Mouse (Mus musculus) adrenal gland, adult 2 months (tissue): ENCODE data around the gene Sec14l1. TPM values are rescaled to one million over a fixed set of nuclear protein-coding genes. Genes with fewer than 3 reads are reported as not detected.

ENCODE experiments used
- DNase-seq: peaks from one replicate; pipeline ENCODE4 v3.0.0; 2021
- polyA plus RNA-seq: library from polyadenylated mRNA; depleted of rRNA; stranded (reverse); fragments of >200 nt; gene quantifications from 2 replicates; pipeline ENCODE4 v1.2.3, GENCODE M21; 2012
- total RNA-seq, 2 experiments: library from RNA; stranded (reverse); gene quantifications; 2 replicates each; pipeline ENCODE4 v1.2.3; 2021

Gene Sec14l1
- total and polyA plus RNA-seq, 3 experiments = 117 to 175 (median 161) TPM

- peak; percentile 94 for DNase-seq
These were observed 6.4 kb upstream of the Sec14l1 start for GRCm38 (mm10) chr11:117108595-117108994.

GRCm38 (mm10) chr11:117109179-117109954, 5.6 kb upstream of the Sec14l1 start:
- DNase-seq = no peak

GRCm38 (mm10) chr11:117111967-117112648, 2.9 kb upstream of the Sec14l1 start:
- DNase-seq = no peak

GRCm38 (mm10) chr11:117112649-117113051, 2.3 kb upstream of the Sec14l1 start:
- no peak for DNase-seq

GRCm38 (mm10) chr11:117113377-117113776, 1.6 kb upstream of the Sec14l1 start:
- no peak for DNase-seq

GRCm38 (mm10) chr11:117114231-117114591, 757 bp upstream of the Sec14l1 start:
- DNase-seq = no peak

- DNase-seq = peak; percentile 51
These were observed 615 bp downstream of the Sec14l1 start for GRCm38 (mm10) chr11:117115346-117116219.

- DNase-seq = peak; percentile 56
These were observed 1.7 kb downstream of the Sec14l1 start for GRCm38 (mm10) chr11:117116350-117117303.

- peak; percentile 46 for DNase-seq
These were observed 2.4 kb downstream of the Sec14l1 start for GRCm38 (mm10) chr11:117117321-117117720.

GRCm38 (mm10) chr11:117117791-117118190, 2.8 kb downstream of the Sec14l1 start:
- DNase-seq = no peak

- no peak for DNase-seq
These were observed 3.3 kb downstream of the Sec14l1 start for GRCm38 (mm10) chr11:117118248-117118647.

GRCm38 (mm10) chr11:117118721-117119321, 3.9 kb downstream of the Sec14l1 start:
- peak; percentile 34 for DNase-seq

GRCm38 (mm10) chr11:117119723-117120122, 4.8 kb downstream of the Sec14l1 start:
- no peak for DNase-seq

- DNase-seq = no peak
These were observed 5.6 kb downstream of the Sec14l1 start for GRCm38 (mm10) chr11:117120285-117121163.

GRCm38 (mm10) chr11:117121164-117121535, 6.2 kb downstream of the Sec14l1 start:
- DNase-seq = peak; percentile 48

GRCm38 (mm10) chr11:117121954-117122353, 7.0 kb downstream of the Sec14l1 start:
- no peak for DNase-seq

- DNase-seq = peak; percentile 42
These were observed 8.6 kb downstream of the Sec14l1 start for GRCm38 (mm10) chr11:117123418-117124085.

GRCm38 (mm10) chr11:117124539-117124938, 9.6 kb downstream of the Sec14l1 start:
- DNase-seq = no peak

GRCm38 (mm10) chr11:117127250-117127837, 12.4 kb downstream of the Sec14l1 start:
- DNase-seq = peak; percentile 63
